ENCODE assay signal across 16 mouse cellular contexts in the genomic region with DNA sequence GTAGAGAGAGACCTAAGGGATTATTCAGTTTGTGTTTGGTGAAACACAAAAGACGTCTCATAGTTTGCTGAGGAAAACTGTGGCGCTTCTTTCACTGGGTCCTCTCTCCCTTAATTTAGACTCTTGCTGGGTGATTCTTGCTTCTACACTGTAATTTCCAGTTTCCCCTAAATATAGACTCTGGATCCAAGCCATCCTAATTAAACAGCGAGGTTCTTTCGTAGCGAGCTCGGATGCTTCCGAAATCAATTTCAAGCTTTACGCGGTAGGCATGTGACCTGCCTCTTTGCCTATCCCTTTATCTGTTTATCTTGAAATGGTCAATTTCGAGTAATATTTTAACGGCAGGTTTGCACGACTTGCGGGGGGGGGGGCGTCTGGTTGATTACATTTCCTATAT.
"Had no signal": no experiment of that assay in that cellular context is flagged by ENCODE, and none has a peak within 500 bp of the region (broad histone marks: within the 10 kb centered on the region; RNA-seq: fewer than 3 reads in every experiment).

No protein-coding gene starts in this region.

- H3K9ac ChIP-seq: limb, embryonic 12.5 days; limb, embryonic 15.5 days; liver, embryonic 12.5 days; liver, embryonic 15.5 days; lung, embryonic 15.5 days had no signal

- DNase-seq: kidney, postnatal 25 days; layer of hippocampus, adult 9-11 months; lung, adult 18-20 months; lung, postnatal 10 days; lung, postnatal 36 days; thymus, adult 18-20 months; thymus, postnatal 36 days had no signal

- H3K36me3 ChIP-seq: limb, embryonic 12.5 days; limb, embryonic 15.5 days; liver, embryonic 12.5 days; liver, embryonic 15.5 days; lung, embryonic 15.5 days had no signal

- H3K27ac ChIP-seq: kidney, postnatal 0 days; layer of hippocampus, adult 2 months; limb, embryonic 12.5 days; limb, embryonic 15.5 days; liver, embryonic 12.5 days; liver, embryonic 15.5 days; lung, embryonic 15.5 days had no signal

- H3K4me3 ChIP-seq: limb, embryonic 12.5 days; limb, embryonic 15.5 days; liver, embryonic 12.5 days; liver, embryonic 15.5 days; lung, embryonic 15.5 days; megakaryocyte, embryonic 14.5 days had no signal

- H3K4me1 ChIP-seq: limb, embryonic 12.5 days; liver, embryonic 12.5 days; liver, embryonic 15.5 days; lung, embryonic 15.5 days; megakaryocyte, embryonic 14.5 days had no signal

- ATAC-seq: liver, embryonic 12.5 days had no signal

- H3K4me2 ChIP-seq: limb, embryonic 12.5 days; limb, embryonic 15.5 days; liver, embryonic 12.5 days; liver, embryonic 15.5 days; lung, embryonic 15.5 days; midbrain, embryonic 11.5 days had no signal

- H3K9me3 ChIP-seq: limb, embryonic 12.5 days; limb, embryonic 15.5 days; liver, embryonic 12.5 days; liver, embryonic 15.5 days; lung, embryonic 15.5 days; megakaryocyte, embryonic 14.5 days had no signal

- H3K27me3 ChIP-seq: limb, embryonic 12.5 days; limb, embryonic 15.5 days; liver, embryonic 12.5 days; liver, embryonic 15.5 days; lung, embryonic 15.5 days; megakaryocyte, embryonic 14.5 days had no signal
